Mouse (Mus musculus) limb, embryonic 15.5 days (tissue): ENCODE measurements around the gene Slc22a13. TPM values are rescaled to one million over a fixed set of nuclear protein-coding genes. Genes with fewer than 3 reads are reported as not detected.

ENCODE experiments used
- ATAC-seq: fragments of 200-750 bp; cut with Nextera tagmentation; 2 replicates; pipeline ENCODE4 v1.8.0; 2017; ENCODE audit warnings: low read depth, moderate TSS enrichment; ENCODE audit not compliant: insufficient number of reproducible peaks, low FRiP score, low TSS enrichment
- H3K27ac ChIP-seq: fragments of 300-500 bp; sonication (generic); 2 replicates; pipeline ENCODE4 v1.5.1; 2015; ENCODE audit warnings: moderate library complexity, mild to moderate bottlenecking, inconsistent platforms
- H3K27me3 ChIP-seq: fragments of 300-500 bp; sonication (generic); 2 replicates; pipeline ENCODE4 v1.6.1; 2015; ENCODE audit warnings: inconsistent platforms
- H3K36me3 ChIP-seq: fragments of 300-500 bp; sonication (generic); 2 replicates; pipeline ENCODE4 v1.6.1; 2015; ENCODE audit warnings: inconsistent platforms
- H3K4me1 ChIP-seq: fragments of 300-500 bp; sonication (generic); 2 replicates; pipeline ENCODE4 v1.6.1; 2015; ENCODE audit warnings: inconsistent platforms
- H3K4me2 ChIP-seq: fragments of 300-500 bp; sonication (generic); 2 replicates; pipeline ENCODE4 v1.6.1; 2015; ENCODE audit warnings: mild to moderate bottlenecking, inconsistent platforms
- H3K4me3 ChIP-seq: fragments of 300-500 bp; sonication (generic); 2 replicates; pipeline ENCODE4 v1.5.1; 2015; ENCODE audit warnings: mild to moderate bottlenecking, inconsistent platforms
- H3K9ac ChIP-seq: fragments of 300-500 bp; sonication (generic); 2 replicates; pipeline ENCODE4 v1.6.1; 2015; ENCODE audit warnings: inconsistent platforms
- H3K9me3 ChIP-seq: fragments of 300-500 bp; sonication (generic); 2 replicates; pipeline ENCODE4 v1.6.1; 2016; ENCODE audit warnings: inconsistent platforms
- WGBS: fragments of 180-500 bp; shearing (Covaris S2); methylation state at CpG from one replicate; pipeline ENCODE4 v1.1.7; 2015; 5-methylcytosine and 5-hydroxymethylcytosine counted together
- polyA plus RNA-seq: library from polyadenylated mRNA; unstranded; fragments of >200 nt; fragmentation: Nextera tagmentation; extraction: Ambion mirVana; gene quantifications from 2 replicates; pipeline ENCODE4 v1.2.1, GENCODE M21; 2015

Gene Slc22a13
- polyA plus RNA-seq, 1 experiment from 2014 or later: not detected

DNA sequence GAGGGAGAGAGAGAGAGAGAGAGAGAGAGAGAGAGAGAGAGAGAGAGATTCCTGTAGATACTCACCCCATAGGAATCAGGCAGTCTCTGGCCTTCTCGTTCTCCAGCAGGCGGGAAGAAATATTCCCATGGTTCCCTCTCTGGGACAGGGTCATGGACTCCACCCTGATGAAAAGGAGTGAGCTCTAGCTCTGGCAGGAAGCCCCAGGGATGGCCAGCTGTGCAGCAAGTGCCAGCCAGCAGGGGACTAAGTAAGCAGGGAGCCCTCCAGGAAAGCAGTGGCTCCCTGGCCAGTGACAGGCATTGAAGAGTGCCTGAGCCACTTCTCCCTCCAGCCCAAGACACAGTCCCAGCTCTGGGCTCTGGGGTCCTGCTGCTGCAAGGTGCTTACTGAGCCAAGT lies 57.1 kb downstream of the Slc22a13 start:
- Histone ChIP-seq H3K4me2 (no peak overlapping the region), H3K27ac (no peak overlapping the region), H3K9me3 (no peaks in the 10 kb centered on the region), H3K9ac (no peak overlapping the region), H3K4me3 (no peak overlapping the region), H3K27me3 (peaks cover 19% of the 10 kb centered on the region), H3K4me1 (peaks cover 11% of the 10 kb centered on the region; the same call in 1 of the 2 replicates), H3K36me3 (no peaks in the 10 kb centered on the region)
- ATAC-seq: no peak
- WGBS: 55% methylated on average over 2 of the region's 2 CpGs

- no peak overlapping the region for H3K27ac ChIP-seq
- no peak for ATAC-seq
- no peak overlapping the region for H3K4me2 ChIP-seq
- no peaks in the 10 kb centered on the region for H3K27me3 ChIP-seq
- H3K36me3 ChIP-seq: no peaks in the 10 kb centered on the region
- H3K9me3 ChIP-seq: no peaks in the 10 kb centered on the region
- H3K4me1 ChIP-seq: no peaks in the 10 kb centered on the region
- no peak overlapping the region for H3K4me3 ChIP-seq
- WGBS: 34% methylated on average over 5 of the region's 5 CpGs
- H3K9ac ChIP-seq: no peak overlapping the region
These were observed 59.3 kb downstream of the Slc22a13 start for GRCm38 (mm10) chr9:119149601-119150000.

GRCm38 (mm10) chr9:119146098-119146770 lies 62.7 kb downstream of the Slc22a13 start:
- Histone ChIP-seq H3K27ac (no peak overlapping the region), H3K4me2 (no peak overlapping the region), H3K36me3 (no peaks in the 10 kb centered on the region), H3K9me3 (no peaks in the 10 kb centered on the region), H3K9ac (no peak overlapping the region), H3K4me3 (no peak overlapping the region), H3K27me3 (no peaks in the 10 kb centered on the region), H3K4me1 (no peaks in the 10 kb centered on the region)
- no peak for ATAC-seq
- WGBS: 66% methylated on average over 13 of the region's 13 CpGs

GRCm38 (mm10) chr9:119145638-119146037 lies 63.3 kb downstream of the Slc22a13 start:
- WGBS: 70% methylated on average over 6 of the region's 6 CpGs
- H3K27ac ChIP-seq: no peak overlapping the region

GRCm38 (mm10) chr9:119145137-119145536 lies 63.8 kb downstream of the Slc22a13 start:
- 67% methylated on average over 10 of the region's 10 CpGs for WGBS
- Histone ChIP-seq H3K9me3 (no peaks in the 10 kb centered on the region), H3K27me3 (no peaks in the 10 kb centered on the region), H3K4me2 (no peak overlapping the region), H3K36me3 (no peaks in the 10 kb centered on the region), H3K9ac (no peak overlapping the region), H3K4me1 (no peaks in the 10 kb centered on the region), H3K4me3 (no peak overlapping the region), H3K27ac (no peak overlapping the region)
- no peak for ATAC-seq

More at GRCm38 (mm10) chr9:119145638-119146037, 63.3 kb downstream of the Slc22a13 start:
- no peaks in the 10 kb centered on the region for H3K4me1 ChIP-seq
- no peak for ATAC-seq
- H3K4me3 ChIP-seq: no peak overlapping the region
- H3K27me3 ChIP-seq: no peaks in the 10 kb centered on the region
- no peak overlapping the region for H3K9ac ChIP-seq
- H3K4me2 ChIP-seq: no peak overlapping the region
- no peaks in the 10 kb centered on the region for H3K9me3 ChIP-seq
- no peaks in the 10 kb centered on the region for H3K36me3 ChIP-seq

- no peaks in the 10 kb centered on the region for H3K27me3 ChIP-seq
- H3K4me2 ChIP-seq: no peak overlapping the region
- no peaks in the 10 kb centered on the region for H3K36me3 ChIP-seq
- H3K4me3 ChIP-seq: no peak overlapping the region
- ATAC-seq: no peak
- no peaks in the 10 kb centered on the region for H3K4me1 ChIP-seq
- H3K9ac ChIP-seq: no peak overlapping the region
- WGBS: 87% methylated on average over 8 of the region's 8 CpGs
- no peak overlapping the region for H3K27ac ChIP-seq
- no peaks in the 10 kb centered on the region for H3K9me3 ChIP-seq
These were observed 64.2 kb downstream of the Slc22a13 start for GRCm38 (mm10) chr9:119144696-119145095.

DNA sequence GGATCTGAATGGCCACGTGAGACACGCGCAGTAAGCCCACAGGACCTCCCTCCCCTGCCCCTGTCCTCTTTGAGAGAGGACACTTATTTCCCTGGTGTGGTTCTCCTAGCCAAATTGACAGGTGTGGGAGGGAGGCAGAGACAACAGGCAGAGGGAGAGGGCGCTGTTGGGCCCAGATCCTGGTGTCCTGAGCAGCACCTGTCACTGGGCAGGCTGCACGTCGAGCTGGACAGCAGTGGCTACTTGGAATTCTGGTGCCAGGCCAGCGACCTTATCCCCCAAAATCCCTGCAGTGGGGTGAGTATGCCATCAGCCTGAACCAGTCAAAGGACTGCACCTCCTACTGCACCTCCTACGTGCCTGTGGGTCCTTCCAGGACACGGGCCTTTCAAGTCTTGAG lies 65.5 kb downstream of the Slc22a13 start:
- Histone ChIP-seq H3K9ac (no peak overlapping the region), H3K4me3 (no peak overlapping the region), H3K27me3 (no peaks in the 10 kb centered on the region), H3K4me1 (no peaks in the 10 kb centered on the region), H3K36me3 (no peaks in the 10 kb centered on the region), H3K4me2 (no peak overlapping the region), H3K27ac (no peak overlapping the region), H3K9me3 (no peaks in the 10 kb centered on the region)
- 79% methylated on average over 9 of the region's 9 CpGs for WGBS
- ATAC-seq: no peak

Other genes with a start within 250 kb of the Slc22a13 start
- gene Vill, start 156.3 kb downstream of the Slc22a13 start, polyA plus RNA-seq: 19.0 and 19.7 TPM in 2 replicates
- gene Plcd1, start 115.6 kb downstream of the Slc22a13 start, polyA plus RNA-seq: 55.5 and 57.7 TPM in 2 replicates
- gene Dlec1, start 106.6 kb downstream of the Slc22a13 start, polyA plus RNA-seq: 0.38 and 0.46 TPM in 2 replicates
- gene Acaa1b, start 52.0 kb downstream of the Slc22a13 start, polyA plus RNA-seq: 1.7 and 2.4 TPM in 2 replicates
- not detected in 2 replicates for gene Gm47289, start 49.9 kb downstream of the Slc22a13 start, polyA plus RNA-seq
- 9.4 and 11.5 TPM in 2 replicates for gene Oxsr1, start 113.3 kb upstream of the Slc22a13 start, polyA plus RNA-seq
- 112 and 121 TPM in 2 replicates for gene Acaa1a, start 130.6 kb upstream of the Slc22a13 start, polyA plus RNA-seq
- 32.7 and 38.2 TPM in 2 replicates for gene Myd88, start 132.3 kb upstream of the Slc22a13 start, polyA plus RNA-seq
- gene Xylb, start 148.3 kb upstream of the Slc22a13 start, polyA plus RNA-seq: 4.2 and 5.8 TPM in 2 replicates
- 0.24 TPM in 1 of 2 replicates, not detected in the other for gene Slc22a14, start 156.5 kb upstream of the Slc22a13 start, polyA plus RNA-seq
- 14.9 TPM in 2 replicates for gene Acvr2b, start 193.0 kb upstream of the Slc22a13 start, polyA plus RNA-seq
- gene Exog, start 235.8 kb upstream of the Slc22a13 start, polyA plus RNA-seq: 25.2 and 28.4 TPM in 2 replicates